Mouse (Mus musculus) heart, embryonic 16.5 days (tissue): ENCODE results near the gene Zbtb37. TPM values are rescaled to one million over a fixed set of nuclear protein-coding genes. Genes with fewer than 3 reads are reported as not detected.
A peak's percentile ranks its signal among the peaks of the same experiment; 100 is the strongest.

Experiments used
- ATAC-seq: fragments of 200-750 bp; cut with Nextera tagmentation; replicated peaks from 2 replicates; pipeline ENCODE4 v1.8.0; 2017; ENCODE audit warnings: moderate number of reproducible peaks; ENCODE audit not compliant: insufficient read depth, low FRiP score; ENCODE audit errors: extremely low read depth
- H3K27ac ChIP-seq: fragments of 300-500 bp; sonication (generic); 2 replicates; pipeline ENCODE4 v1.5.1; 2014; ENCODE audit warnings: mild to moderate bottlenecking, low read length, control low read depth, moderate library complexity
- H3K27me3 ChIP-seq: fragments of 300-500 bp; sonication (generic); 2 replicates; pipeline ENCODE4 v1.6.1; 2014; ENCODE audit warnings: low read length, mixed read lengths; ENCODE audit not compliant: control insufficient read depth, insufficient read depth
- H3K36me3 ChIP-seq: fragments of 300-500 bp; sonication (generic); 2 replicates; pipeline ENCODE4 v1.6.1; 2014; ENCODE audit not compliant: control insufficient read depth, insufficient read depth
- H3K4me1 ChIP-seq: fragments of 300-500 bp; sonication (generic); 2 replicates; pipeline ENCODE4 v1.6.1; 2014; ENCODE audit warnings: low read length, mixed read lengths; ENCODE audit not compliant: control insufficient read depth, insufficient read depth
- H3K4me2 ChIP-seq: fragments of 300-500 bp; sonication (generic); 2 replicates; pipeline ENCODE4 v1.6.1; 2014; ENCODE audit warnings: low read depth, mild to moderate bottlenecking, control low read depth, low read length
- H3K4me3 ChIP-seq: fragments of 300-500 bp; sonication (generic); 2 replicates; pipeline ENCODE4 v1.5.1; 2014; ENCODE audit warnings: mild to moderate bottlenecking, control low read depth, low read length
- H3K9ac ChIP-seq: fragments of 300-500 bp; sonication (generic); 2 replicates; pipeline ENCODE4 v1.6.1; 2014; ENCODE audit warnings: low read length, control low read depth
- H3K9me3 ChIP-seq: fragments of 300-500 bp; sonication (generic); replicated peaks from 2 replicates; pipeline ENCODE4 v1.6.1; 2016; ENCODE audit warnings: low read length; ENCODE audit not compliant: control insufficient read depth
- WGBS: fragments of 180-500 bp; shearing (Covaris S2); extraction: QIAGEN DNeasy Blood & Tissue Kit; methylation state at CpG from one replicate; pipeline ENCODE4 v1.1.7; 2014; 5-methylcytosine and 5-hydroxymethylcytosine counted together
- polyA plus RNA-seq: library from polyadenylated mRNA; unstranded; fragments of >200 nt; fragmentation: Nextera tagmentation; extraction: Ambion mirVana; gene quantifications from 2 replicates; pipeline ENCODE4 v1.2.1, GENCODE M21; 2015

The Zbtb37 gene
- polyA plus RNA-seq, 1 experiment from 2014 or later = 7.9 TPM

DNA sequence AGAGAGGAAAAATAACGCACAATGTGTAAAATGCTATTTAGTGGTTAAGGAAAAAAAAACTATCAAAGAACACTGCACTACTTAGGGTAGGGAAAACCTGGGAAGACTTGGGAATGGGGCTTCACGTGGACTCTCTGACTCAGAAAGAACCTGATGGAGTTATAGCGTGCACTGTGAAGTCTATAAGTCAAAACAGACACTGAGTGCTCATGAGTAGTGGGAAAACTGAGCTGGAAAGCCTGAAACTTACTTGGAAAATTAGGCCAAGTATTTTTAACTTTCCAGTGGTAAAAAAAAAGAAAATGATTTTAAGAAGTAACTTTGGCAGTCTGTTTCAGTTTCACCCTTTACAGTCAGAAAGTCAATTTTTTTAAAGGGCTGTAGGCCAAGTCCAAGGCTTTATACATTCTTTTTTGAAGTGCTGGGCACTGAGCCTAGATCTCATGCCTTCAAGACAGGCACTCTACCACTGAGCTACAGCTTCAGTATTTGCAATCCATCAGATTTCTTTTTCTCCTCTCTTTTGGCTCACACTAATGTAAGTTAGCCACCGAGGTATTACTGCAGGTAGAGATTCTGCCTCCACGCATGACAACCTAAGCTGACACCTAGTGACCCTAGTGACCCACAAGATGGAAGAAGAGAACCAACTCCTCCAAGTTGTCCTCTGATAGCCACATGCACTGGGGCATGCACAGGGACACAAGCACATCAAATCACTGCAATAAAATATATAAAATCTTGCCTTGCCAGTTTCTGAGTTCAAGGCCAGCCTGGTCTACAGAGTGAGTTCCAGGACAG lies 9.0 kb downstream of the Zbtb37 start:
- H3K27ac ChIP-seq = 0 out of 2 replicates have a peak overlapping the region, but pooled peaks have one; percentile 2
- no peak overlapping the region for H3K4me3 ChIP-seq
- peak; percentile 28; the same call in 1 of the 2 replicates for ATAC-seq
- H3K27me3 ChIP-seq = no peaks in the 10 kb centered on the region
- 77% methylated on average over 5 of the region's 5 CpGs for WGBS
- no peak overlapping the region for H3K4me2 ChIP-seq
- no peaks in the 10 kb centered on the region for H3K9me3 ChIP-seq
- no peak overlapping the region for H3K9ac ChIP-seq
- peaks cover 6% of the 10 kb centered on the region for H3K36me3 ChIP-seq
- H3K4me1 ChIP-seq = peaks cover 2% of the 10 kb centered on the region

DNA sequence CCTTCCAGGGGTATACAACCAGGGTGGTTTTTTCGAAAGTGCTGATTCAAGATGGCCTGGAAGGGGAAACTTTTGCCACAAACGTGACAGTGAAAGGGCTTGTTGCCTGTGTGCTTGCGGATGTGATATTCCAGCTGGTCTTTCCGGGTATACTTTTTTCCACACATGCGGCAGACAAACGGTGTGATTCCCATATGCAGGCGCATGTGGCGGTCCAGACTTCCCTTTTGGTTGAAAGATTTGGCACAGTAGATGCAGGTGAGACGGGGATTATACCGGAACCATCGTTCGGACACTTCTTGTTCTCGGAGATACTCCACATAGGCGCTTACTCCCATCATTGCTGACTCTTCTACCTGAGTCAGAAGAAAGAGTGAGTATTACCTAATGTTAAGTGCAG lies 14.6 kb downstream of the Zbtb37 start:
- WGBS = 93% methylated on average over 14 of the region's 14 CpGs
- no peak overlapping the region for H3K27ac ChIP-seq
- H3K9me3 ChIP-seq = no peaks in the 10 kb centered on the region
- peaks cover 18% of the 10 kb centered on the region for H3K36me3 ChIP-seq
- no peak for ATAC-seq
- no peak overlapping the region for H3K4me3 ChIP-seq
- H3K27me3 ChIP-seq = no peaks in the 10 kb centered on the region
- no peak overlapping the region for H3K4me2 ChIP-seq
- H3K9ac ChIP-seq = no peak overlapping the region
- H3K4me1 ChIP-seq = no peaks in the 10 kb centered on the region

DNA sequence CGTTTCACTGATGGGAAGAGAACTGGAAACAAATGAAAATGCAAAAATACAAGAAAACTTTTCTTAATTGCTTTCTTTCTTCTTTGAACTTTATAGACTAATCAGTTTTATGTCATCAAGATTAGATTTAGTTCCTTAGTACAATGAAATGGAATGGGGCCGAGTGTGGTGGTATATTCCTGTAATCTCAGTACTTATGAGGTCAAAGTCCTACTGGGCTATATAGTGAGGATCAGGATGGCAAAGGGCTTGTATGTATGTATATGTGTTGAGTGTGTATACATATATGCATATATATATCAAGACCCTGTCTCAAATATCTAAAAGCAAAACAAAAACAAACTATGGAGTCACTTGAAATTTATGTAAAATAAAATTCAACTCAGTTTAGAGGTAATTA lies 18.3 kb downstream of the Zbtb37 start:
- WGBS = 79% methylated on average over 2 of the region's 2 CpGs
- no peak for ATAC-seq
- Histone ChIP-seq H3K27me3 (no peaks in the 10 kb centered on the region), H3K36me3 (peaks cover 27% of the 10 kb centered on the region), H3K9me3 (no peaks in the 10 kb centered on the region), H3K4me1 (no peaks in the 10 kb centered on the region), H3K4me3 (no peak overlapping the region), H3K27ac (no peak overlapping the region), H3K9ac (no peak overlapping the region), H3K4me2 (no peak overlapping the region)

DNA sequence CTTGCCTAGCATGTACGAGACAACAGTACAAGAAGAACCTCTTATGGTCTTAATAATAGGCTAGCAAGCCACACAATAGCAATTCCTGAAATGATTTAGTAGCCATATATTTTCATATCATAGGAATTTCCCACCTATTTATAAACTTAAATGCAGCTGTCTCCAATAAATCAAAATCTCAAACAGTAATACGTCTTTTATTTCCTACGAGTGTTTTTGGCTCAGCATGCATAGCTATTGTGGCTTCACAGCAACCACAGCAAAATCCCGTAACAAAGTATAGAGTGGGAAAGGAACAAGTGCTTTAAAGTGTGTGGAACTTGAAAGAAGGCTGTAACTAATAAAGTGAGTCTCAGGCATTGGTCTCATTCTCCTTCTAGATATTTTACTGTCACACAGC lies 24.2 kb downstream of the Zbtb37 start:
- no peak overlapping the region for H3K27ac ChIP-seq
- no peak overlapping the region for H3K4me3 ChIP-seq
- no peaks in the 10 kb centered on the region for H3K27me3 ChIP-seq
- H3K36me3 ChIP-seq = peaks cover 17% of the 10 kb centered on the region
- 88% methylated on average over 4 of the region's 4 CpGs for WGBS
- ATAC-seq = no peak
- H3K4me2 ChIP-seq = no peak overlapping the region
- H3K9me3 ChIP-seq = no peaks in the 10 kb centered on the region
- H3K4me1 ChIP-seq = no peaks in the 10 kb centered on the region
- H3K9ac ChIP-seq = no peak overlapping the region

DNA sequence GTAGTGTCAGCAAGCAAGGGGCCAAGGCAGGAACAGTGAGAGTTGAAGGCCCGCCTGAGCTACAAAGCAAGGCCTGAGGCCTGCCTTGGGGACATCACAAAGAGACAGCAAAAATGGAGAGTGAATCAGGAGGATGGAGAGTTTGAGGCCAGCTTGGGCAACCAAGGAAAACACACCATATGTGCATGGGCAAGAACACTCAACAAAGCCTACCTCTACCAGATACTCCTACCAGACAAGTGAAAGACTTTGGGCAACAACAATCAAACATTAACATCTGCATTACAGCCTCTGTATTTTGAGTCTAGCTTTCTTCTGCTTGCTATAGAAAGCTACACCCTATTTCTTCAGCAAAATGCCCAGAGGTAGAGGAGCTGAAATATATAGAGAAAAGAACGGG lies 26.6 kb downstream of the Zbtb37 start:
- Histone ChIP-seq H3K9ac (no peak overlapping the region), H3K27me3 (no peaks in the 10 kb centered on the region), H3K27ac (no peak overlapping the region), H3K36me3 (peaks cover 17% of the 10 kb centered on the region), H3K9me3 (no peaks in the 10 kb centered on the region), H3K4me1 (no peaks in the 10 kb centered on the region), H3K4me3 (no peak overlapping the region), H3K4me2 (no peak overlapping the region)
- WGBS = 93% methylated on average over 2 of the region's 2 CpGs
- ATAC-seq = no peak

DNA sequence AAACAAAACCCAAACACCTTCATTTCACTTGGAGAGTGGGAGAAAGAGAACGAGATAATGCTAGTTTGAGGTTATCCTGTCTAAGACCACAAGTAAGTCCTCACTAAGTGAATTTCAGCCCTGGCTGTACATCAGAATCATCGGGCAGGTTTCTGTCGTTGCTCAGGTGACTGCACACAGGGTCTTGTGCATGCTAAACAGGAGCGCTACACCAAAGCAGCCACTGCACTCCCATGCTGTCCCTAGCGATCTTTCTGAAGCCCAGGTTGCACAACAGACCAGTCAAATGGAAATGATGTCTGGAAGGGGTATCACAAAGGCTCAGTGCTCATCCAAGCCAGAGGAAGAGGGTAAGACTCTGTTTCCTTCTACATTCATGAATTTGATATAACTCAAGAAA lies 28.2 kb downstream of the Zbtb37 start:
- Histone ChIP-seq H3K9ac (no peak overlapping the region), H3K9me3 (no peaks in the 10 kb centered on the region), H3K4me2 (no peak overlapping the region), H3K36me3 (peaks cover 14% of the 10 kb centered on the region; the same call in 1 of the 2 replicates), H3K27ac (no peak overlapping the region), H3K27me3 (no peaks in the 10 kb centered on the region), H3K4me1 (no peaks in the 10 kb centered on the region), H3K4me3 (no peak overlapping the region)
- 92% methylated on average over 5 of the region's 5 CpGs for WGBS
- no peak for ATAC-seq

DNA sequence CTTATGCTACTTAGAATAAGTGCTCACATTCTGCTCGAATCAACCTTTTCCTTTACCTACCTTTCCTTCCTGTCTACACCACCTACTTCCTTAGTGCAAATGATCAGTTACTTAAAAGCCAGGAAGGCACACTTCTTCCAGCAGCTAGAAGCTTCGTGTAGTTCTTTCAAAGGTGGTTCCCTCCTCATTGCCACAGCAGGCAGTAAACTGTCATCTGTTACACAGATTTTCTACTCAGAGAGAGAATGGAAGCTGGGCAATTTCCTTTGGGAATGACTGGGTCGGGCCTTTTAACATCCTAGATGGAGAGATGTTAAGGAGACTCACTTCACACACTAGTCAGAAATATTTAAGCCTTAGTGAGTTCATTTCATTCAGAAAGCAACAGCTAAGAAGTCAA lies 29.1 kb downstream of the Zbtb37 start:
- 67% methylated on average over 3 of the region's 3 CpGs for WGBS
- no peak overlapping the region for H3K27ac ChIP-seq

DNA sequence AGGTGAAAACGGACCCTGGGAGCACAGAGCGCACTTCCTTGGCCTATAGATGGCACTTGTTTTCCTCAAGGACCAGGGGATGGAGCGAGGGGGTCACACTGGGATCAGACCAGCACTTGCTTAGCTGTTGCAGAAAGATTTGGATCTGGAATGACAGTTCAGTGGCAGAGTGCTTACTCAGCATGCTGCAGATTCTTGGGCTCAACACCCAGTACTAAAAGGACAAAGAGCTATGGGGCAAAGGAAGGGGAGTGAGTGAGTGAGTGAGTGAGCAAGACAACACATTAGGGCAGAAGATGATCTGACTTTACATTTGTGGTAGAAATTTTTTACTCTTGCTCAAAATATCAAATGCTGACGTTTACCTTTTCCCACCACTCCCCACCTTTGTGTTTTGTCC lies 29.7 kb downstream of the Zbtb37 start:
- Histone ChIP-seq H3K4me3 (no peak overlapping the region), H3K9me3 (no peaks in the 10 kb centered on the region), H3K9ac (no peak overlapping the region), H3K27me3 (no peaks in the 10 kb centered on the region), H3K4me1 (no peaks in the 10 kb centered on the region), H3K36me3 (peaks cover 14% of the 10 kb centered on the region; the same call in 1 of the 2 replicates), H3K4me2 (no peak overlapping the region), H3K27ac (no peak overlapping the region)
- no peak for ATAC-seq
- 78% methylated on average over 4 of the region's 4 CpGs for WGBS

More for the DNA sequence above, 29.1 kb downstream of the Zbtb37 start:
- Histone ChIP-seq H3K36me3 (peaks cover 14% of the 10 kb centered on the region; the same call in 1 of the 2 replicates), H3K27me3 (no peaks in the 10 kb centered on the region), H3K4me2 (no peak overlapping the region), H3K4me3 (no peak overlapping the region), H3K9ac (no peak overlapping the region), H3K9me3 (no peaks in the 10 kb centered on the region), H3K4me1 (no peaks in the 10 kb centered on the region)
- no peak for ATAC-seq

DNA sequence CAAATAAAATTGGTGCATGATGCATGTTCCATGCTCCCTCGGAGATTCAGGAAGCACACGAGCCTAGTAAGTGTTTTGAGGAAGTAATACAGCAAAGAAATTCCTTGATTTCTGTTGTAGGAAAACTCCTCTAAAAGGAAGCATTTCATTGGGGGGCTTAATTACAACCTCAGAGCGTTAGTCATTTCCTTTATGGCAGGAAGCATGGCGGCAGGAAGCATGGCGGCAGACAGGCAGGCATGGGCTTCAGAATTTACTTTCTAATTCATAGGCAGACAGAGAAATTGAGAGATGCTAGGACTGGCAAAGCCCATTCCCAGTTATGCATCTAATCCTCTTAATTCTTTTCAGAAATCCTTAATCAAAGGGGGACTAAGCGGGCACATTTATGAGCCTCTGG lies 40.8 kb downstream of the Zbtb37 start:
- Histone ChIP-seq H3K27ac (no peak overlapping the region), H3K4me2 (no peak overlapping the region), H3K36me3 (no peaks in the 10 kb centered on the region), H3K4me3 (no peak overlapping the region), H3K4me1 (peaks cover 9% of the 10 kb centered on the region), H3K9ac (no peak overlapping the region), H3K27me3 (no peaks in the 10 kb centered on the region), H3K9me3 (no peaks in the 10 kb centered on the region)
- 75% methylated on average over 6 of the region's 6 CpGs for WGBS
- no peak for ATAC-seq
